Mouse (Mus musculus) G1E (cell line): ENCODE measurements around the gene Hmgn3. TPM values are rescaled to one million over a fixed set of nuclear protein-coding genes. Genes with fewer than 3 reads are reported as not detected.

ENCODE experiments used
- ATAC-seq: 2 replicates; pipeline ENCODE4 v1.8.0; 2016; ENCODE audit warnings: mild to moderate bottlenecking; ENCODE audit not compliant: insufficient number of reproducible peaks, poor library complexity, low FRiP score, severe bottlenecking; ENCODE audit errors: extremely low read depth
- DNase-seq: peaks from one replicate; pipeline ENCODE4 v3.0.0; 2012; ENCODE audit warnings: low spot score
- H3K27me3 ChIP-seq: 2 replicates; pipeline ENCODE4 v1.6.1; 2012; ENCODE audit warnings: mild to moderate bottlenecking, low read length, inconsistent platforms; ENCODE audit not compliant: insufficient read depth
- H3K36me3 ChIP-seq: replicated peaks from 2 replicates; pipeline ENCODE3; 2012; ENCODE audit warnings: mild to moderate bottlenecking, inconsistent platforms
- H3K4me1 ChIP-seq: 2 replicates; pipeline ENCODE4 v1.6.1; 2012; ENCODE audit warnings: low read depth, low read length, inconsistent platforms, mixed read lengths; ENCODE audit not compliant: insufficient read depth
- H3K4me3 ChIP-seq: 2 replicates; pipeline ENCODE4 v1.5.1; 2012; ENCODE audit warnings: low read depth, mild to moderate bottlenecking, inconsistent platforms, low read length, moderate library complexity, mixed read lengths
- H3K9me3 ChIP-seq: replicated peaks from 2 replicates; pipeline ENCODE4 v1.6.1; 2012; ENCODE audit warnings: inconsistent platforms
- CTCF ChIP-seq: IDR thresholded peaks from 2 replicates; pipeline ENCODE4 v1.5.1; 2012; ENCODE audit warnings: low read depth, low read length, inconsistent platforms, mixed read lengths
- GATA1 ChIP-seq: IDR thresholded peaks from 2 replicates; pipeline ENCODE4 v1.6.1; 2012; ENCODE audit warnings: borderline replicate concordance, low read length, inconsistent platforms, mixed read lengths
- GATA2 ChIP-seq: IDR thresholded peaks from 2 replicates; pipeline ENCODE4 v1.6.1; 2012; ENCODE audit warnings: low read depth, low read length, inconsistent platforms, borderline replicate concordance
- POLR2AphosphoS5 ChIP-seq: IDR thresholded peaks from 2 replicates; pipeline ENCODE4 v1.6.1; 2012; ENCODE audit warnings: low read depth, low read length, inconsistent platforms; ENCODE audit not compliant: insufficient replicate concordance
- TAL1 ChIP-seq: conservative IDR thresholded peaks from 2 replicates; pipeline ENCODE4 v1.6.1; 2012; ENCODE audit warnings: low read depth, low read length, inconsistent platforms, mixed read lengths
- polyA plus RNA-seq: library from polyadenylated mRNA; stranded (reverse); fragments of >175 nt; gene quantifications from 2 replicates; pipeline ENCODE4 v1.2.3, GENCODE M21; 2012
- total RNA-seq, 2 experiments: library from RNA; stranded (forward) in 1 of 2; stranded (reverse) in 1 of 2; fragments of 200-1000 nt in 1 of 2; fragments of >200 nt in 1 of 2; fragmentation: Nextera tagmentation in 1 of 2; gene quantifications; 2 replicates each; pipeline ENCODE4 v1.2.3; 2014 to 2017

Hmgn3 gene
- total and polyA plus RNA-seq, 3 experiments, result 0.16 TPM; not detected in 2

DNA sequence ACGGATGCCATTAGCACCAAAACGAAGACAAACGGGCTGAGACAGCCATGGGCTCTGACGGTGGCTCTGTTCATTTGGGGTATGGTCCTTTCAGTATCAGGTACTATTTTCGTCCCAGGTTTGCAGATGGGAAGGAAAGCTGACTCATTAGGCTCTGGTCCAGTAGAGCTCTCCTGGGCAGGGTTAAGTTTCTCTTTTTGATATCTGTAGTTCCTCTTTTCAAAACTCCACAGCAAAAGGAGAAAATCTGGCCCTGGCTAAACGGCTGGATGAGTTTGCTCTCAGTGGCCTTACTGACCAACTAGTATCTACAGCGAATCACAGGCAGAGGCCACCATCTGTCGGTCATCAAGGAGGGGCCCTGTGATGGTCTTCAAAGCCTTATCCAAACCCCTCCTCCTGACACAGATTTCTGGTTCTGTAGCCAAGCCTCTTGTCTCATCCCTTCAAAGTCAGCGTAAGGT is 34.1 kb downstream of the Hmgn3 start:
- ATAC-seq, result no peak
- Histone ChIP-seq H3K9me3 (no peaks in the 10 kb centered on the region), H3K4me1 (peaks cover 11% of the 10 kb centered on the region), H3K36me3 (no peaks in the 10 kb centered on the region), H3K27me3 (peaks cover 10% of the 10 kb centered on the region; the same call in 1 of the 2 replicates), H3K4me3 (no peak overlapping the region)
- TF ChIP-seq GATA1, result no peak
- no peak for TF ChIP-seq CTCF
- no peak for TF ChIP-seq TAL1
- TF ChIP-seq GATA2, result no peak
- no peak for TF ChIP-seq POLR2AphosphoS5
- no peak for DNase-seq

DNA sequence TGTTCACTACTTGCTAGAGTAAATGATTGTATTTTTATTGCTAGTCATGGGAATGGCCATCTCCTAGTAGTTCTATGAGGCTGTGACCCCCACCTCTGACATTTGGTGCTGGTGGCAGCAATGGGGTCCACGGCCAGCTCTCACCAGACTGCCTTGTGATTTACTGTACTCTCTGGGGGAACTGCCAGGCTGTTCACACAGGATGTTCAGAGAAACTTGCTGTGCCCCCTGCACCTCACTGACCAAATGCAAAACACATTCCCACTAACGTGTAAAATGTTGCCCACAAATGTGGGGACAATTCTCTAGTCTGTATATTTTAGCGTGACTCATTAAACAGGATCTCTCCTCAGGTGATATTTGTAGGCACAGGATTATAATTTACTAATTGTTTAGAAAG is 34.7 kb downstream of the Hmgn3 start:
- no peak for DNase-seq

DNA sequence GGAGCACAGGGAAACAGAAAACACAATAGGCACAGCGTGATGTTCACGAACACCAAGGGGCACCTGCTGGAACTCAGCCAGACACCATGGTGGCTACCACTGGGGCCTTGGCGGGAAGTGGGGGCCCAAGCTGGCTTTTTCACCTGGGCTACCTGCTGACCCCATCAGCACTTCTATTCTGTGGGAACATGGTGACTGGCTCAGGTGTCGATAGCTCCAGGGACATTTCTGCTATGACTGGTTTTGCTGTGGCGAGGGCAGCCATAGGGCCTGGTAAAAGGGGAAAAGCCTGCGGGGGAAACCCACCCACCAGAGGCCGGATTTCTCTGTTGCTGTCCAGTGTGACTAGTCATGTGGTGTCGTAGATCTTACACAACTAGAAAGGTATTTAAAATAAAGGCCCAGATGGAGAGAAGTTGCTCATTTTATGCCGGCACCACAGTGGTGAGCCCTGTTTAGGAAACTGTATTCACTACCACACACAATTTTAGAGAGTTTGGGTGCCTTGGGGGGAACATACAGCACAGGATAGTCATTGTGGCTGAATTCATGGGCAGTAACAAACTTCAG is 35.3 kb downstream of the Hmgn3 start:
- DNase-seq (no peak), ATAC-seq (no peak)
- H3K27me3 ChIP-seq, result peaks cover 8% of the 10 kb centered on the region; the same call in 1 of the 2 replicates
- TF ChIP-seq GATA2 (no peak), GATA1 (no peak), CTCF (no peak), TAL1 (no peak), POLR2AphosphoS5 (no peak)
- H3K9me3 ChIP-seq, result no peaks in the 10 kb centered on the region
- H3K36me3 ChIP-seq, result no peaks in the 10 kb centered on the region
- no peak overlapping the region for H3K4me3 ChIP-seq
- H3K4me1 ChIP-seq, result peaks cover 11% of the 10 kb centered on the region

More for the DNA sequence above, 34.7 kb downstream of the Hmgn3 start:
- Histone ChIP-seq H3K9me3 (no peaks in the 10 kb centered on the region), H3K4me3 (no peak overlapping the region), H3K4me1 (peaks cover 11% of the 10 kb centered on the region), H3K27me3 (peaks cover 10% of the 10 kb centered on the region; the same call in 1 of the 2 replicates), H3K36me3 (no peaks in the 10 kb centered on the region)
- no peak for ATAC-seq
- no peak for TF ChIP-seq GATA2
- no peak for TF ChIP-seq POLR2AphosphoS5
- TF ChIP-seq CTCF, result no peak
- TF ChIP-seq GATA1, result no peak
- no peak for TF ChIP-seq TAL1

DNA sequence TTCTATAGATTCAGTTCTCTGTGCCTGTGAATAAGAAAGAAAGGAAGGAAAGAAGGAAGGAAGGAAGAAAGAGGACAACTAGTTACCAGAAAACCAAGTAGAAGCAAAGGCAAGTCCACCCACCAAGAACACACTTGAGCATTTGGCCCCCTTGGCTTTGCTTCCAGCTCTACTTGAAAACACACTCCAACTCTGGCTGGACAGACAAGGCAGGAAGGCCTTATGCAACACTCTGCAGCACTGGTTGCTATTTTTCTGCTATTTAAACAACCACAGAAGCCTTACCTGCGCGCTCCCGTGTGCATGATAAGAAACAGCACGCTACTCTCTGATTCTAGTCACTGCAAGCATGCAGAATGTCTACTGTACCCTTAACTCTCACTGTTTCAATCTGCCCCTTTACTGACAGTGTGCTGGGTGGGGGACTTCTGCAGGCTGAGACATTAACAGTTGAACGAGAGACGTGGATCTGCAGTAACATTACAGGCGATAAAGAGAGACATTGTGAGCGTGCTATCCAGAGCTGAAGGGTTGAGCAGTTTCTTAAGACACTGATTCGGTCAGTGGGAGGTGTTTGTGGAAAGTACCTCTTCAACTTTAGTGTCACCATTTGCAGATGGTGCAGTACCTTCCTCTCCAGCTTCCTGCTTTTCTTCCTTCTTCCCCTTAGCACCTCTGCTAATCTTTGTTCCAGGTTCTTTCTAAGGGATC is 35.9 kb downstream of the Hmgn3 start:
- Histone ChIP-seq H3K9me3 (no peaks in the 10 kb centered on the region), H3K4me3 (no peak overlapping the region), H3K27me3 (peaks cover 6% of the 10 kb centered on the region; the same call in 1 of the 2 replicates), H3K4me1 (peaks cover 11% of the 10 kb centered on the region), H3K36me3 (no peaks in the 10 kb centered on the region)
- no peak for TF ChIP-seq CTCF
- TF ChIP-seq POLR2AphosphoS5, result no peak
- no peak for TF ChIP-seq GATA1
- no peak for TF ChIP-seq GATA2
- TF ChIP-seq TAL1, result no peak
- DNase-seq (no peak), ATAC-seq (no peak)

DNA sequence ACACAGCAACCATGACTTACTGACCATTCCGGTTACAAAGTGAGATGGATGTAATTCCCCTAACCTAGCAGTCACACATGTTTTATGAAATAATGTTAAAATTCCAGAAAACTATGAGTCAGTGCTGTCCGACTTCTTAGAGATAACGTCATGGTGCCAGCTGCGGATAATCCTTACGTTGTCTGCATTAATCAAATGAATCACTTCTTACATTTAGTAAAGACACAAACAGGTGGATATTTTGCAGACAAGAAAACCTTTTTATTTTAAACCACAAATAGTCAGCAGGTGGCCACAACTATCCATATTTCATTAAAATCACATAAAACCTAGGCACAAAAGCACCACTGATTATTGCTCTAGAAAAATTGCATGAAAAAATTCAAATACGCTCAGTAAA is 36.8 kb downstream of the Hmgn3 start:
- Histone ChIP-seq H3K4me3 (no peak overlapping the region), H3K9me3 (no peaks in the 10 kb centered on the region), H3K4me1 (peaks cover 11% of the 10 kb centered on the region), H3K36me3 (no peaks in the 10 kb centered on the region), H3K27me3 (peaks cover 6% of the 10 kb centered on the region; the same call in 1 of the 2 replicates)
- no peak for DNase-seq
- no peak for TF ChIP-seq POLR2AphosphoS5
- TF ChIP-seq CTCF, result no peak
- no peak for TF ChIP-seq GATA2
- no peak for TF ChIP-seq TAL1
- no peak for TF ChIP-seq GATA1
- no peak for ATAC-seq

DNA sequence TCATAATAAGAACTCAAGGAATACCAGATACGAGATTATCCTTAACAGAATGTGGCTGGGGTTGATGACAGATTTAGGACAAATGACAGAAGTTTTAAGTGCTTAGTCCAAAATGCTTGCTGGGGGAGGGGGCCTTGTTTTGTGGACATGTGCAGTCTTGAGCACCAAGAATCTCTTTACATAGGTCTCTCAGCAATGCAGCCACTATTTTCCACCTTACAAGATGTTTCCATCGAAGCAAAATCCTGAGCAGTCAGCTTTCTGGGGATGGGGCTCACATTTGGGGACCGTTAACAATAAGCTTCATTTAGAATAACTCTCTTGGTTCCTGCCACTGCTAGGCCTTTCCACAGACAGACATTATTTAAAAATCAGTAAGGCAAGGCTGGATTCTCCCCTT is 37.7 kb downstream of the Hmgn3 start:
- Histone ChIP-seq H3K36me3 (no peaks in the 10 kb centered on the region), H3K27me3 (peaks cover 3% of the 10 kb centered on the region; the same call in 1 of the 2 replicates), H3K4me1 (peaks cover 11% of the 10 kb centered on the region), H3K4me3 (no peak overlapping the region), H3K9me3 (no peaks in the 10 kb centered on the region)
- ATAC-seq (no peak), DNase-seq (no peak)
- TF ChIP-seq TAL1 (no peak), GATA2 (no peak), GATA1 (no peak), CTCF (no peak), POLR2AphosphoS5 (no peak)
